Mouse (Mus musculus) bone marrow, adult 2 months (tissue): ENCODE measurements around the gene Ttc25. TPM values are rescaled to one million over a fixed set of nuclear protein-coding genes. Genes with fewer than 3 reads are reported as not detected.

ENCODE experiments used
- H3K27ac ChIP-seq: fragments of 200-500 bp; 2 replicates; pipeline ENCODE4 v1.5.1; 2012; ENCODE audit warnings: low read depth, mild to moderate bottlenecking, control low read depth, inconsistent platforms, low read length; ENCODE audit not compliant: control insufficient read depth, poor library complexity, insufficient read depth
- H3K4me1 ChIP-seq: fragments of 200-500 bp; 2 replicates; pipeline ENCODE4 v1.6.1; 2011; ENCODE audit warnings: low read length; ENCODE audit not compliant: control insufficient read depth, insufficient read depth
- H3K4me3 ChIP-seq: fragments of 200-500 bp; replicated peaks from 2 replicates; pipeline ENCODE3; 2011; ENCODE audit warnings: mild to moderate bottlenecking, low read depth, low read length, control low read depth; ENCODE audit not compliant: control insufficient read depth
- CTCF ChIP-seq: fragments of 200-500 bp; IDR thresholded peaks from 2 replicates; pipeline ENCODE4 v1.5.1; 2011; ENCODE audit warnings: low read length, control low read depth; ENCODE audit not compliant: control insufficient read depth, insufficient read depth
- POLR2A ChIP-seq: fragments of 200-500 bp; IDR thresholded peaks from 2 replicates; pipeline ENCODE4 v1.6.1; 2011; ENCODE audit warnings: low read depth, mild to moderate bottlenecking, control low read depth, low read length, borderline replicate concordance; ENCODE audit not compliant: control insufficient read depth
- WGBS: fragments of 180-500 bp; shearing (Covaris S2); methylation state at CpG from one replicate; pipeline ENCODE4 v1.1.7; 2018; 5-methylcytosine and 5-hydroxymethylcytosine counted together
- polyA plus RNA-seq: library from polyadenylated mRNA; stranded (reverse); fragments of >200 nt; gene quantifications from 2 replicates; pipeline ENCODE4 v1.2.4, GENCODE M21; 2011; ENCODE audit warnings: low replicate concordance; ENCODE audit not compliant: missing spikeins, insufficient read depth, insufficient read length

The Ttc25 gene
- polyA plus RNA-seq, 1 experiment: 0.35 TPM

DNA sequence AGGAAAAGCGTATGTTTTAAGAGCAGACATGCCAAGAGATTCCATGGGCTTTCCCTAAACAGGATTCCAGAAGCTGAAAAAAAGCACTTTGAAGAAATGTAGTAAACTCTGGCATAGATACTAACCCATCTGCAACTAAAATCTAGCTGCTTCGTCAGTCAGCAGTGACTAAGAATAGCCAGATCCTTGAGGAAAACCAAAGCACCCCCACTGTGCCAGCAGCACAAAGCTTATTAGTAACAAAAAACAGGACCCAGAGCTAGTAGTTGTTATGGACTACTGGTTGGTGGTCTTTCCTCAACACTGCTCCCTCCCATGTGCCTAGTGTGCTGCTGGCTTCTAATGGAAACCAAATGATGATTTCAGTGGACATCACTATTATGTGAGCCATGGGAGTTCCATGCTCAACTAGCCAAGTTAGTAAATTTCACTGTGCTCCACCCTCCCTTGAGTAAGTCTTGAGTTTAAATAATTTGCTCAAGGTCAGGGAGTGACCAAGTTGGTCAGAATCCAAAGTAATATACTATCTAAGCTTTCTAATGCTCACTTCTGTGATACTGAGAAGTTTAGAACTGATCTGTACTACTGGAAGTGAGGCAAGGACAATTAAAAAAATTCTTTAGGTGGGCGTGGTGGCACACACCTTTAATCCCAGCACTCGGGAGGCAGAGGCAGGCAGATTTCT lies 59.1 kb downstream of the Ttc25 start:
- Histone ChIP-seq H3K4me3 (no peak overlapping the region), H3K27ac (no peak overlapping the region), H3K4me1 (peaks cover 1% of the 10 kb centered on the region)
- 77% methylated on average over 4 of the region's 4 CpGs for WGBS
- TF ChIP-seq POLR2A (no peak), CTCF (no peak)

DNA sequence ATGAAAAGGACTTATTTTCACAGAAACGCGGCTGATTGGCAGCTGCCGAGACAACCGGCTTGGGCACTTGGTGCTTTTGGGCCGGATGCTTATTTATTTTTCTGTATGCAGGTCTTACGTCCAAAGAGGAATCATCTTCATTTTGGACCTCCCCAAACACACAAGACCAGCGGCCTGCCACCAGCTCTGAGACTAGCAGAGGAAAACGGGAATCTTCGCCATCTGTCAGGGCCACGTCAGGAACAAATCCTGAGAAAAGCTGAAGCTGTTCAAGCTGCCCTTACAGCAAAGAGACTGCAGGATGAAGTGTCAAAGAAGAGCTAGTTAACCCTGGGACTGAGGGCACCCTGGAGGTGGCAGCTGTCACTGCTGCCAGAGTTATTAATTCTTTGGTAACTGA lies 60.0 kb downstream of the Ttc25 start:
- H3K4me3 ChIP-seq: no peak overlapping the region
- H3K27ac ChIP-seq: no peak overlapping the region
- WGBS: 91% methylated on average over 10 of the region's 10 CpGs
- TF ChIP-seq POLR2A (no peak), CTCF (no peak)
- H3K4me1 ChIP-seq: peaks cover 3% of the 10 kb centered on the region

DNA sequence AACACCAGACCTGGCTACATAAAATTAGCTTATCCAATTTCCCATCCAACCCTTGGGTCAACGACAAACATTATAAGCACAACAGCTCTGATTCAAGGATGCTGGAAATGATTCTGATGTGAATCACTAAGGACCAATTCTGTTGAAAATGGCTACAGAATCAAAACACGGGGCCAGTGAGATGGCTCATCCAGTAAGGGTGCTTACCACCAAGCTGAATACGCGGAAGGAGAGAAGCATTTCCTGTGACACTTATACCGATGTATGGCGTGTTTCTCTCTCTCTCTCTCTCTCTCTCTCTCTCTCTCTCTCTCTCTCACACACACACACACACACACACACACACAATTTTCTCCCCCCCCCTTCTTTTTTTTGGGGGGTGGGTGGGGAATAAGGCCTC lies 61.7 kb downstream of the Ttc25 start:
- 85% methylated on average over 6 of the region's 6 CpGs for WGBS
- Histone ChIP-seq H3K27ac (no peak overlapping the region), H3K4me3 (no peak overlapping the region), H3K4me1 (peaks cover 4% of the 10 kb centered on the region)
- no peak for TF ChIP-seq POLR2A

DNA sequence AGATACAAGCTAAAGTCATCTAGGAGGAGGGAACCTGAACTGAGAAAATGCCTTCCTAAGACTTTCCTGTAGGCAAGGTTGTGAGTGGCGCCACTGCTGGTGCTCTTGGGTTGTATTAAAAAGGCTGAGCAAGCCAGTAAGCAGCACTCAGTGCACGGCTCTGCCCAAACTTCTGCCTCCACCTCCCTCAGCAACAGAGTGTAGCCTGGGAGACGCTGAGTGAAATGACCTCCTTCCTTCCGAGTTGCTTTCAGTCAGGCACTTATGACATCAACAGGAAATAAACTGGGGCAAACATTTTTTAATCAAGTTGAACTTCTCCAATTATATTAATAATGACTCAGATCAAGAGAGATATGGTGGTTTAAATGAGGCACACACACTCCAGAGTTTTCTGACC lies 63.4 kb downstream of the Ttc25 start:
- TF ChIP-seq CTCF: no peak
- TF ChIP-seq POLR2A: no peak
- no peak overlapping the region for H3K27ac ChIP-seq
- no peak overlapping the region for H3K4me3 ChIP-seq
- WGBS: 28% methylated on average over 4 of the region's 4 CpGs
- H3K4me1 ChIP-seq: peaks cover 4% of the 10 kb centered on the region

DNA sequence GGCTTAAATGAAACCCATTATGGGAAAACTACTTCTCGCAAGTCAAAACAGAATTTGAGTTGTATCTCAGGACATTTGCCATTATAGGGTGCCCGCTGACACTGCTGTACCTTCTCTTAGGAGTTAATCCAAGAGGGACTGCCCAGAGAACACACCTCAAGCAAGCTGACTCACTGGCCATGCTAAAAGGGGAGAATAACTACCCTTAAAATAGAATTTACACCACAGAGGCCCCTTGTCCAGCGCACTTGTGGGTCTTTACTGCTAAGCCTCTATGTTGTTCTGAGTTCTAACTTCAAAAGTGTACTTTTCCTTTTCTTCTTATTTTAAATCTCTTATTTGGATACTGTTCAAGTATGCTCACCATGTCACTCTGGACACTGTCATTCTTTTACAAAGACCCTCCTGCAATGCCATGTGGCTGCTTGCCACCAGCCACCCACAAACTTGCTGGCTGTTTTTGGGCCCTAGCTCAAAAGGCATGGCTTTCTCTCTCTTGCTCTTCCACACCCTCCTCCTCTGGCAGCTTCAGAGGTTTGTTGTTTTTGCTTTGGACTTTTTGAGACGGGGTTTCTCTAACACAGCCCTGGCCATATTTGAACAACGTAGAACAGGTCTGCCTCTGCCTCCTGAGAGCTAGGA lies 64.1 kb downstream of the Ttc25 start:
- WGBS: 87% methylated on average over 5 of the region's 5 CpGs
- H3K4me3 ChIP-seq: no peak overlapping the region
- no peak overlapping the region for H3K27ac ChIP-seq
- peaks cover 4% of the 10 kb centered on the region for H3K4me1 ChIP-seq
- TF ChIP-seq POLR2A (no peak), CTCF (no peak)

DNA sequence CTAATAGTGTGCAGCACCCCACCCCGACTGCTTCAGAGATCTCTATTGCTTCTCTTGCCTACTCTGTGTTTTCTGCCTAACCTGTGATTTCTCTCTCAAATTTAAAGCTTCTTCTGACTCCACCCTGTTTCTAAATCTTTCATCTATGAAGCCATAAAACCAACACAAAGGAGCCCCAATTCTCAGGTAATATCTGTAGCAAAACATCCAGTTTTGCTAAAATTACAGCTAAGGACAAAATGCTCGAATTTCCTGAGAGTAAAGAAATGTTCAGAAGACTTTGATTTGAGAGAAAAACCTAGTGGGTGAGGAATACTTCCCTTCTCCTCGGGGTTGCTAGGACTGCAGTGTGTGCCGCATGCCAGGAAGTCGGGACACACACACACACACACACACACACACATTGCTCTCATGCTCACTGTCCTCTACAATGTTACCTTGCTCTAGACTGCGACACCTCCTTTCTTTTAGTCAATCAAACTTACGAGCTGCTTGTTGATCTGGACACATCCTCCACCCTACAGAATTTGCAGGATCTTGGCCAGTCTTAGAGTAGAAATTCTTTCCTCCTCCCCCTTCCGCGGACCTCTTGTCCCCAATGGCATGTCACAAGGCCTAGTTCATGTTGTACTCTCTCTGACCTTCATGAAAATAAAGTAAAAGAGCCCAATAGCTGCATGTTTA lies 64.7 kb downstream of the Ttc25 start:
- H3K27ac ChIP-seq: no peak overlapping the region
- H3K4me3 ChIP-seq: no peak overlapping the region
- no peak for TF ChIP-seq CTCF
- no peak for TF ChIP-seq POLR2A
- 67% methylated on average over 9 of the region's 9 CpGs for WGBS
- H3K4me1 ChIP-seq: peaks cover 4% of the 10 kb centered on the region

DNA sequence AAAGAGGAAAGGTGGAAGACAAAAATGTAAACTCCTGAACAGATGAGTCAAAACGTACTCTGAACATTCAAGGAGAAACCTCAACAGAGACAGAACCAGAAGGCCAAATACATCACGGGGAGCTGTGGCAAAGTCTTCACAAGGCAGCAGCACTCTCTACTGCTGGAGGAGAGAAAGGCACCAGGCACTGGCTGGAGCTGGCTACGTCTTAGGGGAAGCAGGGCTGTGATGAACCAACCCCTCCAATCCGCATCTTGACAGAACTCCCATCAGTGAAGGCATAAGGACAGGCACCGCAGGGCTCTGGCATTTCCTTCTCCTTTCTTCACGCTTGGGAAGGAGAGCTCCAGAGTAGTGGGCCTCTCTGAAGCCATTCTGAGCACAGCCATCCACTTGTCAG lies 66.2 kb downstream of the Ttc25 start:
- TF ChIP-seq CTCF (peak; percentile 25; the same call in 1 of the 2 replicates), POLR2A (no peak)
- H3K4me1 ChIP-seq: peaks cover 4% of the 10 kb centered on the region
- no peak overlapping the region for H3K27ac ChIP-seq
- WGBS: 67% methylated on average over 6 of the region's 6 CpGs
- H3K4me3 ChIP-seq: no peak overlapping the region

DNA sequence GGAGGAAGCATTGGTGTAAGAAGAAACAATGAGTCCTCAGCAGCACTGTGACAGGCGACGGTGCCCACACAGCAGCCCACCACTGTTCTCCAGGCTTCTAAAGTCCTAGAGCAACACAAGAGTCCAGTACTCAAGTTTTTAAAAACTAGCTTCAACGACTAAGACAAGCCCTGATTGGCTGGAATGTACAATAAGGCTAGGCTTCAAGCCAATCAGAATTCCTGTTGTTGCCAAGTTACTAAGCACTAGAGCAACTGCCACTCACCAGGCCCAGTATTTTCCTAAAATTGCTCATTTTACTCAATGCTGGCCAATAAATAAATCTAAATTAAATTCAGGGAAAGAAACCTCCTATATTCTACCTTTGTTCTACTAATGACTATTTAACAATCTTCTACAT lies 67.8 kb downstream of the Ttc25 start:
- Histone ChIP-seq H3K27ac (no peak overlapping the region), H3K4me3 (no peak overlapping the region), H3K4me1 (peaks cover 4% of the 10 kb centered on the region)
- TF ChIP-seq CTCF (no peak), POLR2A (no peak)
- WGBS: 86% methylated on average over 3 of the region's 3 CpGs
